Mouse (Mus musculus) left cerebral cortex, postnatal 14 days (tissue): ENCODE measurements around the gene Capzb. TPM values are rescaled to one million over a fixed set of nuclear protein-coding genes. Genes with fewer than 3 reads are reported as not detected.

Experiments
- DNase-seq, 2 experiments: peaks; one replicate each; pipeline ENCODE4 v3.0.0; 2021 to 2022; ENCODE audit warnings: low spot score in 2 of 2, mixed read lengths in 1 of 2
- intact Hi-C: fragments of 180-260 bp; cut with DNase I; formaldehyde crosslinking; loops from one replicate; pipeline ENCODE4 v1.15.1; 2025
- total RNA-seq, 2 experiments: library from RNA; stranded (reverse); gene quantifications; 2 replicates each; pipeline ENCODE4 v1.2.3; 2021

The Capzb gene
- total RNA-seq, 2 experiments from 2014 or later, result 394 to 398 TPM

DNA sequence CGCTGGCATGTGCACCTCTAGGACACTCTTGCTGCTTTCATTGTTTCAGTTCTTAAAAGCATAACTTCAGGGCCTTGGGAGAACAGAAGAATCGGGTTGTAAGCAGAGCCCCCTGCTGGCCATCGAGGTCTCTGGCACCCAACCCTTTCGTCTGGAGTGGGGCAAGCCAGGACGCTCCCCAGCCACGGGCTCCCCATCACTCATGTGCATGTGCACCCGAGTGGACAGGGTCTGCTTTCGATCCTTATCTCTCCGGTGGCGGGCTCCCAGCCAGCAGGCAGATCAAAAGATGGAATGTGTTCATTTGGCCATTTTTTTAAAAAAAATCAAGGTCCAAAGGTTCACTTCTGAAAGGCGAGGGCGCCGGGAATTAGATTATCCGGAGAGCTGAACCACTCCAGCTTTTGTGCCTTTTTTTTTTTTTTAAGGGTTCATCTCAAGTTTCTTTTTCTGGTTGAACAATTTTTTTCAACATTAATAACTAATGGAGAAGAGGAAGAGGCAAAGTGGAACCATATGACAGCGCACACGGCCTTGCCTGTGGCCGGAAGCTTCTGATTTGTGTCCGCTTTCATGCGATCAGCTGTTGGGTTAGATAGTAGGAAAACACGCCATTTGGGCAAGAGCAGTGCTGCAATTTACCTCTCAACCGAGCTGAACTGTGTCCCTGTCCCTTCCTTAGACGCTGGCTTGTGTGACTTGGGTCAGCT lies 59.5 kb downstream of the Capzb start:
- DNase-seq, result peak; percentile 69 to 75
- intact Hi-C loops, result loop anchor here (10.0 kb wide), 1 partner anchor 157 kb away; the partner anchor contains the start of gene Nbl1

- intact Hi-C loops, result loop anchor here (10.0 kb wide), 1 partner anchor 158 kb away; the partner anchor contains the start of gene Nbl1
- no peak for DNase-seq
These were observed 60.5 kb downstream of the Capzb start for GRCm38 (mm10) chr4:139253206-139253605.

DNA sequence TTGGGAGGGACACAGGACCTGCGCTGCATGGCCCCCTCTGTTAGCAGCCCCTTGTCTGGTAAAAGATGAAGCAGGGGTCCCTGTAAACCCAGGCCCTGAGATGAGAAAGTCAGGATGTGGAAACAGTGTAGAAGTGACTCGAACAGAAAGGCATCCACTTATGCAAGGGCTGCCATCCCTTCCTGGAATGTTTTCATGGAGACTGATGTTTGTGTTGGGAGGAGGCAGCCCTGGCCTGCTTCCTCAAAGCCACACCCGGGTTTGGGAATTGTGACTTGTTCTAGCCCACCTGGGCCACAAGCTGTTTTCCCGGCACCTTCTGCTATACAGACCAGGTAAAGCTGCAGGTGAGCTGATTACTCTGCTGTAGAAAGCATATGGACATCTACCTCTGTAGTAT lies 63.4 kb downstream of the Capzb start:
- intact Hi-C loops, result loop anchor here (10.0 kb wide), 1 partner anchor 161 kb away; the partner anchor contains the start of gene Nbl1
- no peak for DNase-seq

- intact Hi-C loops, result loop anchor here (10.0 kb wide), 1 partner anchor 162 kb away; the partner anchor contains the start of gene Nbl1
- DNase-seq, result no peak
These were observed 64.0 kb downstream of the Capzb start for GRCm38 (mm10) chr4:139256708-139257107.

DNA sequence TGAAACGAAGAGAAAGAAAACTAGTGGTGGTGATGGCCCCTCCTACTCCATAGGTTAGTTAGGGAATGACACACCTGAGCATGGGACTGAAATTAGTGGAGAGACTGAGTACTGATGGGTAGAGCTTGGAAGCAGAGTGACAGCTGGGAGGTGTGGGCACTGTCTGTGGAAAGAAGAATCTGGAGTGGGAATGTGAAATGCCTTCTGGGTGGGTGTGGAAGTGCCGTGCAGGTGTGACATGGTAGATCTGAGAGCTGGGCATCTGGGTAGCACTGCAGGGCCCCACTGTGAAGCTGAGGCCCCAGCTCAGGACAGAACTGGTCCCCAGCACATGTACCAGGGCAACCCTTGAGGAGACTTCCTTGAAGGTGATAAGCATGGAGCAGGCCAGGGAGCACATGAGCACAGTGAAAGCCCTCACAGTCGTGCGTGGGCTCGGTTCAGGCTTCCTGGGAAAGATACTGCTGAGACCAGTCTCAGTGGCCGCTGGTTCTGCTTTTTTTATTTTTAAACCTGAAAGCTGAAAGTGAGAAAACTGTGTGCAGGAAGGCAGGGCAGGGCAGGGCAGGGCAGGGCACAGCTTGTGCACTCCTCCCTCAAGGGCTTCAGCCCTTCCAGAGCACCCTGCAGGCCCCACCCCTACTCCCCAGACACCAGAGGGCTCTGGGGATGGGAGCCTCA lies 66.1 kb downstream of the Capzb start:
- intact Hi-C loops, result loop anchor here (10.0 kb wide), 1 partner anchor 164 kb away; the partner anchor contains the start of gene Nbl1

DNA sequence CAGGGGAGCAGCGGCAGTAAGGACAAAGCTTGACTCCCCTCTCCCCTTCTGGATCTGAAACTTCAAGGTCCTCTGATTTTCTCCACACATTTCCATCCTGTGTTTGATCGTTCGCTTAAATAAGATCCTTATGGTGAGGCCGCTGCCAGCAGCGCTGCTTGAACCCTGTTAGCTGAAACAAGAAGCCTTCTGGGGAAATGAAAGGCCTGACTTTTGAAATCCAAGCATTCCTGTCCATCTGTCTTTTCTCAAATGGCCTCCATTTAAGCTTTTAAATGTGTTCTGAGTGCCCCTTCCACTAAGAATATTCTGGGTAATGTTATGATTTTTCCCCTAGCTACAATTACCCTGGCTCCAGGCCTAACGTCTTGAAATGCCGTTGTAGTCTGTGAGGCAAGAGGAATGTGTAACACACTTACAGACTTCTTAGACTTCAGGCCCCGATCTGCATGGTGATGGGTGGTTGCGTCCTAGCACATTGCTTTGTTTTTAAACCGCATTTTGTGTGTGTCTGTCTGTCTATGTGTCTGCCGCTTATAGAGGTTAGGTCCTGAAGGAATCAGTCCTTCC lies 66.7 kb downstream of the Capzb start:
- DNase-seq, result no peak
- intact Hi-C loops, result loop anchor here (10.0 kb wide), 1 partner anchor 165 kb away; the partner anchor contains the start of gene Nbl1

More for the DNA sequence above, 66.1 kb downstream of the Capzb start:
- DNase-seq, result peak in 1 of 2 experiments; percentile 36

DNA sequence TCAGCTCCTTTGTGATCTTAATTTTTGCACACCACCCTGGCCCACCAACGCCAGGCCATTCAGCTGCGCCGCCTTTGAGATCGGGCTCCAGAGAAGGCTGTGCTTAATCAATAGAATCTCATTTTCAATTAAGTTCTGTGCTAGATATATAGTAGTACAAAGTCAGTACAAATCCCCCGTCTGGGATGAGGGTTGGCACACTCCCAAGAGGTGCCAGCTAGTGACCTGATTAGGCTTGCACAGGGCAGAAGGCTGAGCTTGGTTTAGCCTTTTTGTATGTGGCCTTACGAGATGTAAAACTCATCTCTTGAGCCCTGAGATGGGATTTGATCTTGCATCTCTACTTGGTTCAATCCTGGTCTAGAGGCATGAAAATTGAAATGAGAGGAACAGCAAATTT lies 70.3 kb downstream of the Capzb start:
- no peak for DNase-seq
- intact Hi-C loops, result no loop called here

DNA sequence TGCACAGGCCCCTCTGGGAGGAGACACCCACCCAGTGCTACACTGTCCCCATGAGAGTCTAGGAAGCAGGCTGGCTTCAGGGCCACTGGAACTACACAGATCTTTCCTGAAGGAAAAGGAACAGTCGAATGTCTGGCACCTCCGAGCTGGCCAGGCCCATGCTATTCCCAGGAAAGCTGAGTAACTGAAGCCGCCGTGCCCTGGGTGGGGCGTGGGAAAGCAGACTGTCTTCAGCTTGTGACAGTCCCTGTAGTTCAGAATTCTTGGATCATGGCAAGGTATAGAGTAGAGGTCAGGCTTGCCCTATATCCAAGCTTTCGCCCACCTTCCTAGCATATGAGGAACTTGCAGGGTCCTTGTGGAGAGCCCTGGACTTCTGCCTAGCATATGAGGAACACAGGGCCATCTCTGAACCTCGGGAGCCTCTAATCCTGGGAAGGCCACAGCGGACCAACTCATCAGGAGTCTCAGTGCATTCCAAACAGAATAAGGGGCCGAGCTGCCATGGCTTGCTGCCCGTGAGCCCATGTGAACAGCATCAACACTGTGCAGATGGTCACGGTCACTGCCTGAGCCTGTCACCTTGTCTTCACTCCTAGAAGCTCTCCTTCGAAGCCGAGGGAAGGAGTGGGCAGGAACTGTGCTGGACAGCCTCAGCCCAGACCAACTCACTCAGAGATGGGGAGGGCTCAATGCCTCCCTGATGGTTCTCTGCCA lies 73.2 kb downstream of the Capzb start:
- intact Hi-C loops, result no loop called here
- DNase-seq, result no peak

DNA sequence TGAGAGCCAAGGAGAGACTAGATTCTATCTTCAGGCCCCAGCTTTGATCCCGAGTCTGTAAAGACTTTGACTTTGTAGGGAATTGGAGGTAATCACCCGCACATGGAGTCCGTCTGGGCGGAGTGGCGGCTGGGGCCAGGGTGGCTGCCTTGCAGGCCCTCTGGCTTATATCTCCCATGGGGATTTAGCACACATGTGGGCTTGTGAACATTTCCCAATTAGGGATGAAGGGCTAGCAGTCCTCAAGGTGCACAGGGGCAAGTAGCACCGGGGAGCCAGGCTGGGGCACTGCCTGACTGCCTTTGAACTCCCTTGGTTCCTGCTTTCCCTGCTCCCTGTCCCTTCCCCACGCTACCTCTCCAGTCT lies 73.8 kb downstream of the Capzb start:
- intact Hi-C loops, result no loop called here
- DNase-seq, result no peak

GRCm38 (mm10) chr4:139267335-139267734 lies 74.6 kb downstream of the Capzb start:
- no peak for DNase-seq
- intact Hi-C loops, result no loop called here

GRCm38 (mm10) chr4:139268242-139268641 lies 75.5 kb downstream of the Capzb start:
- intact Hi-C loops, result no loop called here
- no peak for DNase-seq

GRCm38 (mm10) chr4:139270168-139270567 lies 77.5 kb downstream of the Capzb start:
- DNase-seq, result no peak
- intact Hi-C loops, result no loop called here

DNA sequence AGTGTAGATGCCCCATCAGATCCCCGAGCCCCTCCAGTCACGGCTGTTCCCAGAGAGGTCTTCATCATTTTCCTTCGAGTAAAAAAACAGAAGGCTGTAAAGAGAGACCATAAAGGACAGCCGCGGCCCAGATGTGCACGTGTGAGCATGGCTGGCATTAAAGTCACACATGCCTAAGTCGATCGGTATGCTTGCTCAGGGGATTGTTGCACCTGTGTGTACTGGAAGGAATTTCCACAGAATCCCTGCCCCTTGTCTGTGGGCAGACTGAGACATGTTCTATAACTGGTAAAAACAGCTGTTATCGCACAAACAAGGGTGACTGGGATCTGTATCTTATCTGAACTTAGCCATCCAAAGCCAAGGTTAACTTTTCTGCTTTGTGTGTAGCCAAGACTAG lies 78.9 kb downstream of the Capzb start:
- intact Hi-C loops, result no loop called here
- no peak for DNase-seq

DNA sequence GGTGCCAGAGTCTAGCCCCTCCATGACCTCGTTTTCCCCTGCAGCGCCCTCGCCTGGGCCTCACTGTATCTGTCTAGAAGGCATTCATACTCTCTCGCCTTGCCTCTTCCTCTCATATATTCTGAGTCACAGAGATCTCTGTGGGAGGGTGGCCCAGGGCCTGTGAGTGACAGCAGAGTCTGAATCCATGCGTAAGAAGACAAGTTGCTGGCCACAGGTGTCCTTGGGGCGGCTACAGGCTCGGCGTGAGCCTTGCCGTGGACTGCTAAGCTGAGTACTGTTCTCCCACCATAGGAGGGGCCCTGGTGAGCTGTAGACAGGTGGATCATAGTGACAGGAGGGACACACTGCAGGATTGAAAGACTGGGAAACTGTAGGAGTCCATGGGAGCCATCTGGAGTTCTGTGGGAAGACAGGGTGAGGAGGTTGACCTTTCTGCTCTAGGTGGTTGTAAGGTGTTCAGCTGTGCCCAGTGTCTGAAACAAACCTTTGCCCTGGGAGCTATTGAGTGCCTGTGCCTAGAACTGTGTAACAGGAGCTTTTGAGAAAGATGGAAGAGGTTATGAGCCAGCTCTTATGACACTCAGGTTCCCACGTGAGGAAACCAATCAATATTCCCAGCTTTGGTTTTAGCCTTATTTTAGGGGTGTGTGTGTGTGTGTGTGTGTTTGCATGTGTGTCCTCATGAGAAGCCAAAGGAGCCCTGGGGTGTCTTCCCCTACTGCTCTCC lies 80.4 kb downstream of the Capzb start:
- intact Hi-C loops, result no loop called here
- DNase-seq, result no peak

GRCm38 (mm10) chr4:139274573-139274972 lies 81.9 kb downstream of the Capzb start:
- intact Hi-C loops, result no loop called here
- DNase-seq, result no peak

GRCm38 (mm10) chr4:139276411-139276810 lies 83.7 kb downstream of the Capzb start:
- intact Hi-C loops, result no loop called here
- DNase-seq, result no peak

DNA sequence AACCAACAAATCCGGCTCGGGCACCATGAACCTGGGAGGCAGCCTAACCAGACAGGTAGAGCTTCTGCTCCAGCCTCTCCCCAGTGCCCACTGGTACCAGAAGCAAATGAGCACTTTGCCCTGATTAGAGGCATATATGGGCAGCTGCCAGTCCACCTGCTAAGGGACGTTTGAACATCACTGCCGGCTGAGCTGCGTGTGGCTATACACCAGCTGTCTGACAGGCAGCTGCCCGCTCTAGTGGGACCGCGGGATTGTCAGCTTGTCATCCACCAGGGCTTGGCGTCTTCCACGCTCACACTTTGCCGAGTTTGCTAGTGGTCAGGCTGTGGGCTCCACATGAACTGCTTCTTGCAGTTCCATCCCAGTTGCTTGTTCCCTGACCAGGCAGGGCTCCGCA lies 87.8 kb downstream of the Capzb start:
- intact Hi-C loops, result no loop called here
- DNase-seq, result no peak

GRCm38 (mm10) chr4:139281791-139282345 lies 89.2 kb downstream of the Capzb start:
- no peak for DNase-seq
- intact Hi-C loops, result no loop called here

DNA sequence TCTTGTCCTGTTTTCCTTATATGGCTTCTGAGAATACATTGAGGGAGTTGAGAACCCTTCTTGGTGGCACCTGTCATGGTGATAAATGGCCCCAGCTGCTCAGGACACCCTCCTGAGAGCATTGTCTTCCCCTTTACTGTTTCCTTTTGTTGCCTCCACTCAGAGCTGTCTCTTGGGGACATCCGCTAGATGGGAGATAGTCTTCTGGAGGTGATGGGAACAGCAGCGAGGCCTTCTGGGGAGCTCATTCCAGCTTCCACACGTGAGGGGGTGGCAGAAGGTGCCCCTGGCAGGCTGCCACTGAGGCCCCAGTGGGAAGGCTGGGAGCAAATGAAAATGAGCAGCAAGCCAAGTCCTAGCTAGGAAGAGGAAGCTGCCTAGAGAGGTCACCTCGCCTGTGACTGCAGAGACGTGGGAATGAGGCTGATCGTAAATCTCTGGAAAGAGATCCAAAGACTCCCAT lies 90.3 kb downstream of the Capzb start:
- DNase-seq, result no peak
- intact Hi-C loops, result no loop called here
